Mouse (Mus musculus) embryo, embryonic 9.5 days (tissue): Measurements from ENCODE around the gene Nr2e3.
"Not testable (repeated sequence)": the region's sequence is repeated elsewhere in the genome, so short reads cannot be mapped to it uniquely, and the experiment has no call there.

Experiments used
- DNase-seq: peaks from one replicate; pipeline ENCODE4 v3.0.0-alpha.2; 2017; ENCODE audit errors: extremely low spot score

Gene Nr2e3

DNA sequence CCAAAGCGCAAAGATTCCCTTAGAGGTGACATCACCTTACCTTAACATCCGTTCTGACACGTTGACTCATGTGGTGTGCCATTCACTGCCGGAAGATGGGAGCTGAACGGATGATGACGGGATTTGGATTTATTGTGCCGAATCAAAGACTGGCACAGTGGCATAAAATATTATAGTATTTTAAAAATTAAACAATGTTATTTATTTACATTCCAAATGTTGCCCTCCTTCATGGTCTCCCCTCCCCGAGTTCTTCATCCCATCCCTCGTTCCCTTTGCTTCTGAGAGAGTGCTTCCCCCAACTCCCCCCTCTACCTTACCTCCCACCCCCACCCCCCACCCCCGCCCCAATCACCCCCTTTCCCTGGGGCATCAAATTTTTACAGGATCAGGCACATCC, at the start of gene Nr2e3:
Gene Nr2e3 (minus strand): TSS at position 101 of the 400 bp plus-strand sequence.
- no peak for DNase-seq

DNA sequence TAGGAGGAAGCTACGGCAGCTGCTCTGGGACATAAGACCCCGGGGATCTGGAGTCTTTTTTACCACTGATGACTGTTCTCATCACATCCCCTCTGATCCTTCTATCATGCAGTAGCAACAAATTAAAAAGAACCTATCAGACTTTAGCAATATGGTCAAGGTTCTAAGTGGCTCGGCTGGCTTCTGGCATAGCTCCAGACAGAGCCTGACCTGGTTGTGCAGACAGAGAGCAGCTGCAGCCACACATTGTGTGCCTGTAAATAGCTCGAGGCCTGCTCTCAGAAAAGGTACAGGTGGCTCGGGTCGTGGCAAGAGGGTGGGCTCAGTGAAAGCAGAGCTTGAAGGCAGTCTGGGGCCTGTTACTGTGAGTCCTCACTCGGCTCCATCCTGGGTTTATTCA, 48.5 kb upstream of the Nr2e3 start:
- no peak for DNase-seq

DNA sequence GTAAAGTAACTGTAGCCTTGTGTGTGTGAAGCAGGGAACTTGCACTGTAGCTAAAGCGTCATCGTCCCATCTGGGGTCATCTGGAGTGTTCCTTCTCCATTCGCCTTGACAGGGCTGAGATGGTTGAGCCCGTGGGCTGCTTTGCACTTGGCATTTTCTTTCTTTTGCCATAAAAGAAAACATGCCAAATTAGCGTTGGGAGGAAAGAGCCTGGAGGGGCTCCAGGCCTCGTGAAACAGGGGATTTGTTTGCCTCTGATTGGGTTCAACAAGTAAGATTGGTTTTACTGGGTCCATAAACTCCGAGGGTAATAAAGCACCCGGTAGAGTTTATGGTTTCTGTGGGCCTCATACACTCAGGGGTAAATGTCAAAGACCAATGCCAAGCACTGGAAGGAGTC, 41.9 kb upstream of the Nr2e3 start:
- DNase-seq: no peak

DNA sequence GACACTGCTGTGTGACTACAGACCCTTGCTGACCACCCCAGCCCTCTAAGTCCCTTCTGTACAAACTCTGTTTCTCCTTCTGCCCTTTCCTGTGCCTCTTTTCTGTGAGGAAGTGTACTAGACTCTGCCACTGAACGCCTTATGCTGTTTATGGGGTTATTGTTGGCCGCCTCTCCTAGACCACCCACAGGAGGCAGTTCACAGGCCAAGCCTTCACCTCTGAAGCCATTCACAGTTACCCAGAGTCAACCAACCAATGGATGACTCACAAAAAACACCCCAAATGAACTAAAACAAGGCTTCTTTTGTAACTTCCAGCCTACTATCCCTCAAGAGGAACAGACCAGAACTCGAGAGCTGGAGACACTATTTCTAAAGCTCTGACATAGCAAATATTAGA, 41.0 kb upstream of the Nr2e3 start:
- no peak for DNase-seq

DNA sequence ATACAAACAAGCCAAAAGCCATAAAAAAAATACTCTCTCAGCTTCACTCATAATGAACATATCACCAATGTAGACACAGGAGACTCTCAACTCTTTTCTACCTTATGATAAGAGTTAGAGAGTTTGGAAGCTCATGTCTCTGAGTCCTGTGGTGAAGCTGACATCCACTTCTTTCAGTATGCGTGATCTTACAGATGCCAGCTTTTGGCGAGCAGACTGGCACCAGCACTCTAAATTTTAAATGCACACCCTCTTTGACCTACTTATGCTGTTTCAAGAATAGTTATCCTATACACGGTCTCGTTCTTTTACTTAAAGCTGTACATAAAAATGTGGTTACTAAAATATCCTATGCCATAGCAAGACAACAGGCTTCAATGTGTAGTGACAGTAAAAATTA, 37.3 kb upstream of the Nr2e3 start:
- no peak for DNase-seq

DNA sequence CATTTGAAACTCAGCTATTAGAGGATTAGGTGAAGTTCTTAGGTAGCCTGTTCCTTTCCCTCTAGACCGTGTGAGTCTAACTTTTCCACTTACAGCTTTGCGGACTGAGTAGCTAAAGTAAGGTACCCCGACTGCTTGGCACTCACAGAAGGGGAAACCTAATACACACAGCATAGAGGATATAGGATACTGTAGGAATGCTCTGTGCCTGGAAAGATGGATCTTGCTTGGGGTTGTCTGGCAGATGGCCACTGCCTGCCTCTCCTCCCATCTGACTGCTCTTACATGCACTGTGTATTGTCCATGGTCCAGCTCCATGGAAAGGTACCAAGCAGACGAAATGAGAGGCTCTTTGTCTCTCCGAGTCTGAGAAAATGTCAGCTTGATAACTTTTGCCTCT, 30.9 kb upstream of the Nr2e3 start:
- DNase-seq: no peak

DNA sequence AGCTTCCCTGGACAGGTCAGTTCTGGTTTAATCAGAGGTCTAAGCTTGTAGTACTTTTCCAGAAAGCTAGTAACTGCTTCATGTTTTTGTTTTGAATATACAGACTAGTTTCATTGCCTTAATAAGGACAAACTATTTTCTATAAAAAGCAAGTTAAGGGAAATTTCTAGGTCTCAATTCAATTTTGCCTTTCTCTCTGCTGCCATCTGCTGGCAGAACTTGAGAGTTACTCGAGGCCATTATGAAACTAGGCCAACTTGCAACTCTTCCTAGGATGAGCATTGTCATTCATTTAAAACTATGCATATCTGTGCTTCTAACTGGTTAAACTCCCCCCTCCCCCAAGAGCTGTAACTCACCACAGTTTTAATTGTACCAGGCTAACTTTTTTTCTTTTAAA, 29.4 kb upstream of the Nr2e3 start:
- DNase-seq: peak; percentile 63

DNA sequence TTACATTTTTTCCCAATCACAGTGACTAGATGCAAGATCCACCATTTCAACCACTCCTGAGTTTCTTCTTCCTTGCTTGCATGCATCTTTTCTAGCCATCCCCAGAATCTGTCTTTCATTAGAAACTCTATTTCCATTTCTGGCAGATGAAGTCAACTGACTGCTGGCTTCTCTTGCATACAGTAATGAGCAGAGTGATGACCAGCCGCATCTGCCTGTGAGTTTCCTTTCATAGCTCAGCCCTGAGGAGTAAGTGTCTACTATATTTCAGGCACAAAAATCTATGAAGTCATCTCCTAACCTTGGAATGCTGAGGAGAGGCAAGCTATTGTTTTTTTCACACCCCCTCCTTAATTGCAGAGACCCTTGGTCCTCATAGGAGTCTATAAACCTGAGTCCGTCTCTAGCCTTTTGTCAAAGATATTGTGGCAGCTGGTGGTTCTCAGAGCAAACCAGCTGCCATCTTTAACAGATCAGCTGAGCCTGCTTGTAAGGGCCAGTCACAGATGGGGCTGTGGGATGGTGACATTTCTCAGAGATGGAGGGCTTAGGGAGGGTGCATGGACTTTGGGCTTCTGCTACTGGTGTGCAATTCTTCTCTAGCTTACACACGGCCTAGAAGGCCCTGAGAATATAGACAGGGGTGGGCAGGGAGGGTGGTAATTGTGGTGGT, 25.6 kb upstream of the Nr2e3 start:
- DNase-seq: no peak

DNA sequence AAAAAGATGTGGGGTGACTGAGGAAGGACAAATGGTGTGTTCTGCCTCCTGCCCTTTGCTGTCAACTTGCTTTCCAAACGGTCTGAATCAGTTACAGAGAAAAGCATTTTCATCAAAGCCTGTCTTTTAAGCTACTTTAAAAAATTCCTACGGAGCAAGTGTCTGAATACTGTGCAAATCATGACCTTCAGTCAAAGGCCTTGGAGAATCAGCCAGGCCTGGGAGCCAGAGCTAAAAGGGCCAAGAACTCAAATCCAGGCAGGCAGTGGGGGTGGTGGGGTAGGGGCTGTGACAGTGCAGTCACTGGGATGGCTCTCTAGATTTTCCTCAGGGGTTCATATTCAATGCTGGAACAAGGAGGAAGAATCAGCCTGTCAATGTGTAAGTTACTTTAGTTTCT, 20.7 kb upstream of the Nr2e3 start:
- no peak for DNase-seq

DNA sequence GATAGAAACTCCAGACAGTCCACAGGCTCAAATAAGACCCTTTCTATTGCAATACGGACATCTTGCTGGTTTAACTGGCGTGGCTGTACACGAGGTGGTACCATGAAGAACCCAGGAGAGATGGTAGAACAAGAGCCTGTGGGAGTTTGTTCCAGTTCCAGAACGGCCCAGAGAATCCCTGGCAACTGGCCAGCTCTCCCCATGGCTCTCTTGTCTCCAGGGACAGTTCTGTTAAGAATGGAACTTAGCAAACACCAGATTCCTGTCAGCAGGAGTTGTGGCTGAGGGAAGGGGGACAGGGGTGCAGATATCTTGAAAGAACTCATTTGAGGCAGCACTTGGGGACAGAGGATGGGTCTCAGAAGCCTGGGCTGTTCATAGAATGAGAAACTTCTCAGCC, 10.8 kb upstream of the Nr2e3 start:
- DNase-seq: no peak

DNA sequence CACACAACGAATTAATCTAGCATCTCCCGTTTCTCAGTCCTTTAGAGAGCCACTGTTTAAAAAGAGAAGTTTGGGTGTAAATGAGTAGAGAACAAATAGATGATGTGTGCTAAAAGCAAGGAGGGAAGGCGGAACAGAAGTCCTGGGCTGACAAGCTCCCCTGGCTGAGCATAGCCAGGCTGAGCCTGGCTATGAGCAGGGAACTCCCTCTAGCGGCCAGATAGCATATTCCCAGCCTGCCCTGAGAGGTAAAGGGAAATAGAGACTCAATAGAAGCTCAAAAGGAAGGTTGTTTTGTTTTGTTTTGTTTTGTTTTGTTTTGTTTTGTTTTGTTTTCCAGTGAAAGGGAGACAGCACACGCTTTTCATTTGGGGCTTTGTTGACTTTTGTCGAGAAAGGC, 8.9 kb upstream of the Nr2e3 start:
- peak; percentile 61 for DNase-seq

DNA sequence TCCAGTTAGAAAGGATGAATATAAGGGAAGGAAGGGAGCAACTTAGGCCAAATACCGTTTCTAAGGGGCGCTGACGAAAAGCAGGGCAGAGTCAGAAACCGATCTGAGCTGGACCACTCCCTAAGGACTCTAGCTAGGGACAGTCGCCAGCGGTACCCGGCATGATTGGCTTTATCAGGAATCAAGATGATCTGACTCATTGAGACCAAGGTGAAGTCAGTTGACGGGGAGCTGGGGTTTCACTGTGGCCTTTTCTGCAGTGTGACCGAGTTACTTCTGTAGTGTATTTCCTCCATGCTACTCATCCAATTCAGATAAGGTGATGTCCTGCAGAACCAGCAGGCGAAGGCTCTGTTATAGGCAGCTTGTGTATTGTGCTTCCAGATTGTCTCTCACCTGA, 4.6 kb upstream of the Nr2e3 start:
- DNase-seq: no peak

DNA sequence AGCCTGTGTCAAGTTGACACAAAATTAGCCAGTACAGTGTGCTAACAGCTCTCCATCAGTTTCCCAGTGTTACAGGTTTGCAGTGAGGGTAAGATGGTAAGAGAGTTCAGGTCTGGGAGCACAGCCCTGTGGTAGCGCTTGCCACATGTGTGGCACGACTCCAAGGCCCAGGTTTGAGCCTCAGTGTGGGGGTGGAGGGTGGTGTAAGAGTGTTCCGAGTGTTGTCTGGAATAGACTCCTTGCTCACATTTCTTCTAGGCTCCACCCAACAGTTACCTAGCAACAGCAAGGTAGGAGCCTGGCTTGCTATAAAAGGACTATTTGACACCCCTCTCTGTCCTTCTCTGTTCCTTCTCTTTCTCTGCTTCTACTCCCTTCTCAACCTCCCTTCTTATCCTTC, 3.9 kb upstream of the Nr2e3 start:
- no peak for DNase-seq

DNA sequence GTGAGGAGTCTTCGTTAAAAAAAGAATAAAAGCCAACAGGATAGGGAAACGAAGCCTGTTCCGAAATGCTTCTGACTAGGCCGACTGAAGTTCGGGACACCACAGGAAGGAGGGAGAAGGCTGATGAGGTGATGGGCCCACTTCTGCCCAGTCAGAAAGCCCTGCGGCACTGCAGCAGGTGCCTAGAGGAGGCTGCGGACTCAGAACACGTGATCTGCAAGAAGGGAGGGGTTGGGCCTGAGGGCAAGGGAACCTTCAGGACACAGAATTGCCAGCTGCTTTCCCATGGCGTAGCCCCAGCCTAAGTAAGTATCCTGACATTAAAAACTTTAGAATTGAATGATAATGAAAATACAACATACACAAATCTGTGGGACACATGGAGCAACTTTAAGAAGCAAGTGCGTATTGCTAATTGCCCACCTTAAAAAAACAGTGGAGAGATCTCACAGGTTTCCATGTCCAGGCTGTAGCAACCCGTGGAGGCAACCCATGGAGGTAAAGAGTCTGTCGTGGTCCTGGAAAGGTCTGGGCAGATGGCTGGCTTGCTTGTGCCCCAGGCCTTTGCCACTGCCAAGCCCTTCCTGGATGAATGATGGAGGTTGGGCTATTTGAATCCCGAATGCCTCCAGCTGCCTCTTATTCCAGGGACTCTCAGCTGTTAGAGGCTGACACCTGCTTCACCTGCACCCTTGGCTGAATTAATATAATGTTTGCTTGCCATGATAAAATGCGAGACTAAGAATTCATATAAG, 919 bp upstream of the Nr2e3 start:
- DNase-seq: no peak

DNA sequence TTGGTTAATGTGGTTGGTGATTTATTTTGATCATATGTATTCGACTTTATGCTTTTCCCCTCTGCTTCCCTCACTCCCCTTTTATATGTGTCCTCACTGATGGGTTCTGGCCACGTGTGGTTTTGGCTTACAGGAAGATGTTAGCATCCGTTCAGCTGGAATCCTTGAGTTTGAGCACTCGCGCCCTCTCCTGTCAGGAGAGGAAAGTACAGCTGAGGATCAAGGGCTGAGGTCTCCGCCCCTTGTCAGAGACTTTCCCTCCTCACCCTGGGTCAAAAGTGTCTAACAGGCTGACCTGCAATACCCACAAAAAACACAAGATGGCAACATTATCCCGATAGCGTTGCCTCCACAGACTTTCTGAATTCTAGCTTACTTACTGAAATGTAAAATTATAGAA, 1.2 kb downstream of the Nr2e3 start:
- DNase-seq: peak; percentile 94

DNA sequence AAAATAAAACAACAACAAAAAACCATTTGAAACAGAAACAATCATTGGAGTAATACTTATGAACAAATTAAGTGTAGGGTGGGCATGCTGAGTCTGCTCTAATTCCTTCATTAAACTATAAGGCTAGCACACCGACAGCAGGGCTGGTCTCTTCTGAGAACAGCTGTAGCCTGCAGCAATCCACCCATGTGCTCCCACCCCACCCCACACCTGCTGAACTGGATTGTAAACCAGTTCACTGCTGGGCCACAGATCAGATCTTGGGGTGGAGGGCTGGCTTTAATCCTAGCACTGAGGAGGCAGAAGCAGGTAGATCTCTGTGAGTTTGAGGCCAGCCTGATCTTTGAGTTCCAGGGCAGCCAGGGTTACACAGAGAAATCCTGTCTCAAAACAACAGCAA, 2.3 kb downstream of the Nr2e3 start:
- not testable (repeated sequence) for DNase-seq

DNA sequence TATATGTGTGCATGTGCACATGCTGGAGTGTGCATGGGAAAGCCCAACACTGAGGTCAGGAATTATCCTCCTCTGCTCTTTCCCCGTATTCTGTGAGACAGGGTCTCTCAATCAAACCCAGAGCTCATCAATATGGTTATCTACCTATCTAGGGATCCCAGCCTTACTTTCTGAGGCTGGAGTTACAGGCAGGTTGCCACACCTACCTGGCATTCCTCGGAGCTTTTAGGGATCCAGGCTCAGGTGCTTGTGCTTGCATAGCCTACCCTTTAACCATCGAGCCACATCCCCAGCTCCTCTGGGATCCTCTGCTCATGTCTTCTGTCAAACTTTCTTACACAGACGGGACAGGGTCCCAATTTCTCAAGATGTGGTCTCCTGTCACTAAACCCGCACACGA, 4.0 kb downstream of the Nr2e3 start:
- no peak for DNase-seq

DNA sequence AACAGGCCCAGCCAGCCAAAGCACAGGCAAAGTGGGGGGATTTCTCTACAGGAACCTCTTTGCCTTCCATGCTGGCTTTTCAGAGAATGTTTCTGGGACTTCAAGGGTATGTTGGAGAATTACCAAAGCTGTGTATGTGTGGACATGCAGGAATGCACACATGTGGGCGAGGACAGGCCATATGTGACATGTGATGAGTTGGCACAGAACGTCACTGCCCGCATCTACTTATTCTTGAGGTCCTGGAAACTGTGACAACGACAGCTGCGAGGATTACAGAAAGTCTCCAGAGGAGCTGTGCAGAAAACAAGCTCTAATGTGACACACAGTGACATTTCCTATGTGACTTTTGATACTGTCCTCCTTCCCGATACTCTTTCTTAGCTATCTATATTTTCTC, 4.8 kb downstream of the Nr2e3 start:
- no peak for DNase-seq

DNA sequence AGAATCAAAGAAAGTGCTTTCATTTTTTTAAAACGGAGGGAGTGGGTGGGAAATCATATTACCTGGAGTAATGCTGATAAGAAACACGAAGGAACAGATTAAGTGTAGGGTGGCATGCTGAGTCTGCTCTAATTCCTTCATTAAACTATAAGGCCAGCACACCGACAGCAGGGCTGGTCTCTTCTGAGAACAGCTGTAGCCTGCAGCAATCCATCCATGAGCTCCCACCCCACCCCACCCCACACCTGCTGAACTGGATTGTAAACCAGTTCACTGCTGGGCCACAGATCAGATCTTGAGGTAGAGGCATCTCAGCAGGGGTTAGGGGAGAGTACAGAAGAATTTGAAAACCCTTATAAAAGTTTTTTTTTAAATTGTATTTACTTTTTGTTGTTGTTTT, 5.3 kb downstream of the Nr2e3 start:
- DNase-seq: no peak

DNA sequence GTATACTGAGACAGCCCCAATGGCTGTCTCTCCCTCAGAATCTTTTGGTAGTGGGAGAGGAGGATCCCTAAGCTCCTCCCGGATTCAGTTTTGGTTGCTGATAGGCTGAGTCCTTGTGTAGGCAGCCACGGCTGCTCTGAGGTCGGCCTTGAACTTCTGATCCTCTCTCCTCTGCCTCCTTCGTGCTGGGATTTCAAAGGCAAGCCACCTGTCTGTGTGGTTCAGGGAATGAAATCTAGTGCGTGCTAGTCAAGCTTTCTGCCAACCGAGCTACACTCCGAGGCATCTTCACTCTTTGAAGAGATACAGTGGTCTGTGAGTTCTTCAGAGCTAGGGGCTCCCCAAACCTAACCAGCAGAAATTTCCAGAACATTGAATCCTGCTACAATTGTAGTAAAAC, 6.9 kb downstream of the Nr2e3 start:
- DNase-seq: no peak

DNA sequence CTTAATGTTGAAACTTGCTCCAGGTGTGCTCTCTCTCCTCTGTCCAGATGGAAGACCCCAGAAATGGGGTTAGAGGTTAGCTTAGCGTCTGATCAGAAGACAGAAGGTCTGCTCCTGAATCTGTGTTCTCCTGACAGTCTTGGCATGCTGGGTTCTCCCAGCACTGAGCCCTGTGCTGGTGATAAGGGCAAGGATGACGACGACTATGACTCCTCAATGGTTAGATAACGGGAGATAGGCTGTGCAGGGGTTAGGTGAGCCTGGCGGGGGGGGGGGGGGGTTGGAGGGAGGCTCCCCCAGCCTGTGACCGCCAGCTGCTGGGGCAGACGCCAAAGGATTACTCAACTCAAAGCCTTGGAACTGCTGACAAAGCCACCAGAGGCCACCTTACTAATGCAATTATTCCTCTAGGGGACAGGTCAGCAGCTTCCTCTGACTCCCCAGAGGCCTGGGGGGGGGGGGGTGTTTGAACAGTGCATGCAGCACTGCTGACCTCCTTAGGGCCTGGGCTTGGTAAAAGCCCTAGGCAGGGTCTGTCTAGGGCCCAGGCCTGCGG, 7.9 kb downstream of the Nr2e3 start:
- no peak for DNase-seq

DNA sequence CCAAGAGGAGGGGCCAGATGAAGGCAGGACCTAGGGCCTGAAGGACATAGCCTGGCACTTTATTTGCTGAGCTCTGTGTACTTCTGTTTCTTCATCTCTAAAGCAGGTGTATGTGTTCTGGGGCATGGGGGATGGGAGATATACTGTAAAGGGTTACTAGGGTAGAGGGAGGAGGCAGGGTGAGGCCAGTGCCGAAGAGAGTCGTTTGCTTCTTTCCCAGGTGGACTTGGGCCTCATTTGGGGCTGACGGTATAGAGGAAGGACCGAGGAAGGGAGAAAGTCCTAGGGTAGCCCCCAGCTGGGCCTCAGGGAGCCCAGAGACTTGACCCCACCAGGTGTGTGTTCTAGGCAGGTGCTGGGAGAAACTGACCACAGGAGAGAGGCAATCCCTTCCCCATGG, 8.5 kb downstream of the Nr2e3 start:
- no peak for DNase-seq

DNA sequence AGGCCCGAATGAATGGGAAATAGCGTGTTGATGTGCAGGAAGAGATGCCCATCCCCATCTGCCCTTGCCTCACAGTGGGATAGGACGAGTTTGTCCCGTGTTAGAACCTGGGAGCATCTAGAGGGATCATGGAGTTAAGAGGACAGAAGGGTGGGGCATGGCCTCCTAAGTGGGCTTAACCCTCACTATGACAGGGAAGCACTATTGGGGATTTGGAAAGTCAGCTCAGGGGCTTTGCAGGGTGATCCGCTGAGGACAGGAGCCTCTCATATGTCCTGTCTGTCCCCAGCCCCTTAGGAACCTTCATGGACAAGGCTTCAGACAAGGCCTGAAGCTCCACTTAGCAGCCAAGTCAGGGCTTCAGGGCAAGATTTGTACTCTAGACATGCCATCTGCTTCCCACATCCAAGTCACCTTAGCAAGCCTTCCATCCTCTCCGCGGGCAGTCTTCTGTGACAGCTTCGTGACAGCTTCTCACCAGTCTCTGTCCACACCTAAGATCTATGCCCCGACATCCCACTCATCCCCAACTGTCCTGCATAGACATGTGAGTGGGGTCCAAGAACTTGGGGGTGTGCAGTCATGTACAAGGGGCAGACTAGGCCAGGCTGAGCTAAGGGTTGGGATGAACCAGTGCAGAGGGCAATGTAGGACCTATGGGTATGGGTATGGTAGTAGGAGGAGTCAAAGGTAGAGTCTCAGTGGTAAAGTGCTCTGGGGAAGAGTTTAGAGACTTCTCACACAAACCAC, 9.3 kb downstream of the Nr2e3 start:
- no peak for DNase-seq
